Mouse (Mus musculus) midbrain, embryonic 11.5 days (tissue): ENCODE measurements around the gene Ppp4c. TPM values are rescaled to one million over a fixed set of nuclear protein-coding genes. Genes with fewer than 3 reads are reported as not detected.

Experiments
- ATAC-seq: fragments of 200-750 bp; cut with Nextera tagmentation; 2 replicates; pipeline ENCODE4 v1.8.0; 2017; ENCODE audit warnings: moderate TSS enrichment, moderate library complexity; ENCODE audit not compliant: low FRiP score
- DNase-seq: peaks from one replicate; pipeline ENCODE4 v3.0.0; 2015; ENCODE audit warnings: low spot score; ENCODE audit errors: missing footprints
- H3K27ac ChIP-seq: fragments of 300-500 bp; sonication (generic); 2 replicates; pipeline ENCODE4 v1.5.1; 2014; ENCODE audit warnings: low read depth, low read length
- H3K27me3 ChIP-seq: fragments of 300-500 bp; sonication (generic); 2 replicates; pipeline ENCODE4 v1.6.1; 2014; ENCODE audit warnings: mild to moderate bottlenecking, low read length, moderate library complexity, mixed read lengths; ENCODE audit not compliant: control insufficient read depth, insufficient read depth
- H3K36me3 ChIP-seq: fragments of 300-500 bp; sonication (generic); 2 replicates; pipeline ENCODE4 v1.6.1; 2014; ENCODE audit warnings: mild to moderate bottlenecking, low read length, moderate library complexity, mixed read lengths; ENCODE audit not compliant: control insufficient read depth, insufficient read depth
- H3K4me1 ChIP-seq: fragments of 300-500 bp; sonication (generic); 2 replicates; pipeline ENCODE4 v1.6.1; 2014; ENCODE audit warnings: low read length; ENCODE audit not compliant: control insufficient read depth, insufficient read depth
- H3K4me2 ChIP-seq: fragments of 300-500 bp; sonication (generic); 2 replicates; pipeline ENCODE4 v1.6.1; 2014; ENCODE audit warnings: mild to moderate bottlenecking, moderate library complexity
- H3K4me3 ChIP-seq: fragments of 300-500 bp; sonication (generic); 2 replicates; pipeline ENCODE4 v1.5.1; 2014; ENCODE audit warnings: low read depth, low read length
- H3K9ac ChIP-seq: fragments of 300-500 bp; sonication (generic); 2 replicates; pipeline ENCODE4 v1.6.1; 2014; ENCODE audit warnings: low read length
- H3K9me3 ChIP-seq: fragments of 300-500 bp; sonication (generic); 2 replicates; pipeline ENCODE4 v1.6.1; 2016; ENCODE audit warnings: low read length; ENCODE audit not compliant: control insufficient read depth
- WGBS: fragments of 180-500 bp; shearing (Covaris S2); extraction: QIAGEN DNeasy Blood & Tissue Kit; methylation state at CpG from one replicate; pipeline ENCODE4 v1.1.7; 2014; 5-methylcytosine and 5-hydroxymethylcytosine counted together
- polyA plus RNA-seq: library from polyadenylated mRNA; unstranded; fragments of >200 nt; fragmentation: Nextera tagmentation; extraction: Ambion mirVana; gene quantifications from 2 replicates; pipeline ENCODE4 v1.2.1, GENCODE M21; 2014

The Ppp4c gene
- polyA plus RNA-seq, 1 experiment from 2014 or later, result 335 TPM

GRCm38 (mm10) chr7:126789141-126789540 lies 3.2 kb downstream of the Ppp4c start:
- WGBS, result 90% methylated on average over 4 of the region's 4 CpGs
- Histone ChIP-seq H3K4me3 (no peak overlapping the region), H3K36me3 (peaks cover 34% of the 10 kb centered on the region)

GRCm38 (mm10) chr7:126786142-126786541 lies 6.2 kb downstream of the Ppp4c start:
- ATAC-seq (no peak), DNase-seq (peak; percentile 54)
- Histone ChIP-seq H3K4me1 (peaks cover 9% of the 10 kb centered on the region), H3K27ac (no peak overlapping the region), H3K4me2 (no peak overlapping the region), H3K27me3 (no peaks in the 10 kb centered on the region), H3K4me3 (no peak overlapping the region), H3K36me3 (peaks cover 34% of the 10 kb centered on the region), H3K9me3 (no peaks in the 10 kb centered on the region), H3K9ac (no peak overlapping the region)
- WGBS, result 93% methylated on average over 14 of the region's 14 CpGs

More at GRCm38 (mm10) chr7:126789141-126789540, 3.2 kb downstream of the Ppp4c start:
- no peak for DNase-seq
- Histone ChIP-seq H3K9ac (no peak overlapping the region), H3K4me1 (peaks cover 13% of the 10 kb centered on the region), H3K4me2 (no peak overlapping the region), H3K27ac (no peak overlapping the region), H3K27me3 (no peaks in the 10 kb centered on the region), H3K9me3 (no peaks in the 10 kb centered on the region)
- ATAC-seq, result no peak

- Histone ChIP-seq H3K27ac (no peak overlapping the region), H3K9ac (no peak overlapping the region), H3K4me2 (no peak overlapping the region), H3K9me3 (no peaks in the 10 kb centered on the region), H3K27me3 (no peaks in the 10 kb centered on the region), H3K4me3 (no peak overlapping the region), H3K4me1 (peaks cover 10% of the 10 kb centered on the region), H3K36me3 (peaks cover 34% of the 10 kb centered on the region)
- ATAC-seq (no peak), DNase-seq (peak; percentile 85)
- WGBS, result 86% methylated on average over 4 of the region's 4 CpGs
Observed at GRCm38 (mm10) chr7:126785056-126785455, 7.2 kb downstream of the Ppp4c start.

GRCm38 (mm10) chr7:126784469-126784868 lies 7.8 kb downstream of the Ppp4c start:
- Histone ChIP-seq H3K4me3 (no peak overlapping the region), H3K9ac (no peak overlapping the region), H3K36me3 (peaks cover 34% of the 10 kb centered on the region), H3K9me3 (no peaks in the 10 kb centered on the region), H3K27ac (no peak overlapping the region), H3K4me1 (peaks cover 15% of the 10 kb centered on the region), H3K27me3 (no peaks in the 10 kb centered on the region), H3K4me2 (no peak overlapping the region)
- DNase-seq (no peak), ATAC-seq (no peak)
- WGBS, result 93% methylated on average over 7 of the region's 7 CpGs

- DNase-seq (no peak), ATAC-seq (no peak)
- H3K4me2 ChIP-seq, result no peak overlapping the region
- no peaks in the 10 kb centered on the region for H3K27me3 ChIP-seq
- H3K9ac ChIP-seq, result no peak overlapping the region
- peaks cover 23% of the 10 kb centered on the region for H3K36me3 ChIP-seq
- peaks cover 16% of the 10 kb centered on the region for H3K4me1 ChIP-seq
- WGBS, result 82% methylated on average over 13 of the region's 13 CpGs
- no peak overlapping the region for H3K4me3 ChIP-seq
- no peak overlapping the region for H3K27ac ChIP-seq
- no peaks in the 10 kb centered on the region for H3K9me3 ChIP-seq
Observed at GRCm38 (mm10) chr7:126782693-126783092, 9.6 kb downstream of the Ppp4c start.

- H3K9me3 ChIP-seq, result no peaks in the 10 kb centered on the region
- ATAC-seq, result no peak
- no peak overlapping the region for H3K4me3 ChIP-seq
- H3K27ac ChIP-seq, result no peak overlapping the region
- peaks cover 23% of the 10 kb centered on the region for H3K4me1 ChIP-seq
- H3K27me3 ChIP-seq, result no peaks in the 10 kb centered on the region
- H3K9ac ChIP-seq, result no peak overlapping the region; the same call in 1 of the 2 replicates
- peaks cover 15% of the 10 kb centered on the region for H3K36me3 ChIP-seq
- peak; percentile 75 for DNase-seq
- WGBS, result 39% methylated on average over 11 of the region's 11 CpGs
- no peak overlapping the region for H3K4me2 ChIP-seq
Observed at GRCm38 (mm10) chr7:126781661-126782370, 10.5 kb downstream of the Ppp4c start.

- Histone ChIP-seq H3K36me3 (peaks cover 9% of the 10 kb centered on the region), H3K27me3 (no peaks in the 10 kb centered on the region), H3K4me1 (peaks cover 27% of the 10 kb centered on the region), H3K27ac (no peak within 1 kb of the TSS; the same call in 1 of the 2 replicates), H3K9ac (peak within 1 kb of the TSS; percentile 67), H3K9me3 (no peaks in the 10 kb centered on the region), H3K4me2 (peak within 1 kb of the TSS; percentile 92), H3K4me3 (peak within 1 kb of the TSS; percentile 39)
- ATAC-seq, result peak; percentile 31
- 9% methylated on average over 22 of the region's 22 CpGs for WGBS
- peak; percentile 81 for DNase-seq
Observed at GRCm38 (mm10) chr7:126780971-126781635, 11.2 kb downstream of the Ppp4c start, which contains the start of gene Tbx6. Gene Tbx6, plus strand, starts transcription at chr7:126781483.

GRCm38 (mm10) chr7:126779983-126780970 lies 12.0 kb downstream of the Ppp4c start:
- peaks cover 31% of the 10 kb centered on the region for H3K4me1 ChIP-seq
- DNase-seq (peak; percentile 99), ATAC-seq (peak; percentile 75)
- H3K9ac ChIP-seq, result peak overlapping the region; percentile 67
- peaks cover 2% of the 10 kb centered on the region; the same call in 1 of the 2 replicates for H3K36me3 ChIP-seq
- no peaks in the 10 kb centered on the region for H3K27me3 ChIP-seq
- 1% methylated on average over 21 of the region's 21 CpGs for WGBS
- peak overlapping the region; percentile 39 for H3K4me3 ChIP-seq
- H3K27ac ChIP-seq, result peak overlapping the region; percentile 60
- no peaks in the 10 kb centered on the region for H3K9me3 ChIP-seq
- peak overlapping the region; percentile 92 for H3K4me2 ChIP-seq
